Mouse (Mus musculus): ENCODE results near the gene Six5.

Six5 gene

DNA sequence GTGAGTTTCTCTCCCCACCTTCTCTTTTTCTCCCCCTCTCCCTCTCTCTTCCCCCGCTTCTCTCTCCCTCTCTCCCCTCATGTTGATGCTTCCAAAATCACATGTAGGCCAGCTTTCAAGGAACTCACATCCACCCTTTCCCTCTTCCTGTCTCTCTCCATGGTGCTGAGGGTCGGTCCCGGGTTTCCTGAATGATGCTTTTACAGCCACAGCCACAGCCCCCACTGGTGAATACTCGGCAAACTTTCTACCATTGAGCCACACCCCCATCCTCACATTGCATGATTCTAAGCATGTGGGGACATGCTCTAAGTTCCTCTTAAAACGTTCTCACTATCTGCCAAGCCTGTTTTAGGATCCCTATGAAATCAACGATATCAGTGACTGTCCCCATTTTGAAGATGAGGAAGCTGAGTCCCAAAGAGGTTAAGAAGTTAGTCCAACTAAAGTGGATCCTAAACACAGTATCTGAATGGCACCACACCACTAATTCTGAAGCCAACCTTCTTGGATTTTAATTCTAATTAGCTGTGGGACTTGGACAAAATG is 53.2 kb downstream of the Six5 start:
- DNase-seq (ENCODE audit: low spot score in 2 of 2) = no peak

Measured in heart, adult 9 months (tissue).